Mouse (Mus musculus) ovary, adult 18-20 months (tissue): ENCODE measurements around the gene 4930558K02Rik.

ENCODE experiments used
- DNase-seq: peaks from one replicate; pipeline ENCODE4 v3.0.0; 2022; ENCODE audit warnings: low spot score, mixed read lengths

The 4930558K02Rik gene

GRCm38 (mm10) chr1:161979536-161979935 lies at the start of gene 4930558K02Rik:
Gene 4930558K02Rik, minus strand, starts transcription at chr1:161979636.
- no peak for DNase-seq

- DNase-seq: no peak
Measured at GRCm38 (mm10) chr1:162023681-162024270, 44.3 kb upstream of the 4930558K02Rik start.

GRCm38 (mm10) chr1:162020766-162021165 lies 41.3 kb upstream of the 4930558K02Rik start:
- DNase-seq: no peak

GRCm38 (mm10) chr1:162020303-162020731 lies 40.9 kb upstream of the 4930558K02Rik start:
- DNase-seq: no peak

- DNase-seq: no peak
Measured at GRCm38 (mm10) chr1:162018601-162018977, 39.2 kb upstream of the 4930558K02Rik start.

- no peak for DNase-seq
Measured at GRCm38 (mm10) chr1:162017975-162018600, 38.7 kb upstream of the 4930558K02Rik start.

GRCm38 (mm10) chr1:162016982-162017381 lies 37.5 kb upstream of the 4930558K02Rik start:
- no peak for DNase-seq

- no peak for DNase-seq
Measured at GRCm38 (mm10) chr1:162015247-162015862, 35.9 kb upstream of the 4930558K02Rik start.

GRCm38 (mm10) chr1:162013561-162013960 lies 34.1 kb upstream of the 4930558K02Rik start:
- no peak for DNase-seq

GRCm38 (mm10) chr1:162011523-162012245 lies 32.2 kb upstream of the 4930558K02Rik start:
- DNase-seq: no peak

GRCm38 (mm10) chr1:162009086-162009485 lies 29.6 kb upstream of the 4930558K02Rik start:
- DNase-seq: no peak

GRCm38 (mm10) chr1:162008631-162009067 lies 29.2 kb upstream of the 4930558K02Rik start:
- no peak for DNase-seq

- DNase-seq: no peak
Measured at GRCm38 (mm10) chr1:162008208-162008607, 28.8 kb upstream of the 4930558K02Rik start.

GRCm38 (mm10) chr1:162006109-162006508 lies 26.7 kb upstream of the 4930558K02Rik start:
- no peak for DNase-seq

- no peak for DNase-seq
Measured at GRCm38 (mm10) chr1:162004821-162005770, 25.7 kb upstream of the 4930558K02Rik start.

GRCm38 (mm10) chr1:162004518-162004780 lies 25.0 kb upstream of the 4930558K02Rik start:
- no peak for DNase-seq

GRCm38 (mm10) chr1:162003729-162004517 lies 24.5 kb upstream of the 4930558K02Rik start:
- DNase-seq: no peak

GRCm38 (mm10) chr1:162001328-162001727 lies 21.9 kb upstream of the 4930558K02Rik start:
- no peak for DNase-seq

- no peak for DNase-seq
Measured at GRCm38 (mm10) chr1:161999882-162000371, 20.5 kb upstream of the 4930558K02Rik start.

GRCm38 (mm10) chr1:161999338-161999737 lies 19.9 kb upstream of the 4930558K02Rik start:
- no peak for DNase-seq

- DNase-seq: no peak
Measured at GRCm38 (mm10) chr1:161998781-161999180, 19.3 kb upstream of the 4930558K02Rik start.
